Mouse (Mus musculus) cerebellum, postnatal 14 days (tissue): ENCODE data around the gene Prr14.
"Not testable (repeated sequence)": the region's sequence is repeated elsewhere in the genome, so short reads cannot be mapped to it uniquely, and the experiment has no call there.

Experiments used
- DNase-seq, 2 experiments: peaks; one replicate each; pipeline ENCODE4 v3.0.0; 2021; ENCODE audit warnings: mixed read lengths in 2 of 2

Prr14 gene

GRCm38 (mm10) chr7:127459311-127459710, at the start of gene Prr14:
Prr14 (plus strand) TSS chr7:127459611.
- not testable (repeated sequence) for DNase-seq

GRCm38 (mm10) chr7:127411418-127411817, 48.0 kb upstream of the Prr14 start:
- no peak for DNase-seq

- DNase-seq, result peak; percentile 94 to 95
These were observed 37.8 kb upstream of the Prr14 start, which contains the start of gene Zfp688 for GRCm38 (mm10) chr7:127421388-127422191. Zfp688 (minus strand) TSS chr7:127422068.

- DNase-seq, result peak; percentile 49 to 51
These were observed 37.2 kb upstream of the Prr14 start for GRCm38 (mm10) chr7:127422247-127422646.

- no peak for DNase-seq
These were observed 34.1 kb upstream of the Prr14 start for GRCm38 (mm10) chr7:127425291-127425690.

GRCm38 (mm10) chr7:127425911-127426310, 33.5 kb upstream of the Prr14 start:
- no peak for DNase-seq

GRCm38 (mm10) chr7:127426354-127426753, 33.1 kb upstream of the Prr14 start:
- no peak for DNase-seq

- DNase-seq, result no peak
These were observed 24.2 kb upstream of the Prr14 start for GRCm38 (mm10) chr7:127435206-127435605.

- peak in 1 of 2 experiments; percentile 46 for DNase-seq
These were observed 21.7 kb upstream of the Prr14 start for GRCm38 (mm10) chr7:127437724-127438123.

GRCm38 (mm10) chr7:127443976-127444375, 15.4 kb upstream of the Prr14 start:
- no peak for DNase-seq

- DNase-seq, result peak; percentile 96
These were observed 10.7 kb upstream of the Prr14 start, which contains the start of gene Zfp689 for GRCm38 (mm10) chr7:127448521-127449300. Zfp689 (minus strand) TSS chr7:127449158.

- DNase-seq, result no peak
These were observed 9.4 kb upstream of the Prr14 start for GRCm38 (mm10) chr7:127449966-127450365.

- no peak for DNase-seq
These were observed 6.4 kb upstream of the Prr14 start for GRCm38 (mm10) chr7:127453056-127453455.

- no peak for DNase-seq
These were observed 4.5 kb upstream of the Prr14 start for GRCm38 (mm10) chr7:127454905-127455304.

- not testable (repeated sequence) for DNase-seq
These were observed 864 bp upstream of the Prr14 start for GRCm38 (mm10) chr7:127458371-127459122.

GRCm38 (mm10) chr7:127465191-127465590, 5.8 kb downstream of the Prr14 start:
- DNase-seq, result no peak

GRCm38 (mm10) chr7:127465670-127466069, 6.3 kb downstream of the Prr14 start:
- DNase-seq, result not testable (repeated sequence)

- no peak for DNase-seq
These were observed 7.2 kb downstream of the Prr14 start for GRCm38 (mm10) chr7:127466606-127467005.

GRCm38 (mm10) chr7:127470011-127470715, 10.8 kb downstream of the Prr14 start:
- DNase-seq, result peak; percentile 57 to 60

GRCm38 (mm10) chr7:127470743-127471645, 11.6 kb downstream of the Prr14 start:
- DNase-seq, result peak; percentile 92 to 95

- DNase-seq, result no peak
These were observed 12.2 kb downstream of the Prr14 start for GRCm38 (mm10) chr7:127471646-127472010.
